Mouse (Mus musculus) MEL-GATA-1-ER (cell line): Measurements from ENCODE around the gene Tnfrsf9.

Source experiments
- DNase-seq: peaks from one replicate; pipeline ENCODE4 v3.0.0-alpha.2; 2012; ENCODE audit warnings: low read depth; ENCODE audit errors: extremely low read depth

Gene Tnfrsf9

DNA sequence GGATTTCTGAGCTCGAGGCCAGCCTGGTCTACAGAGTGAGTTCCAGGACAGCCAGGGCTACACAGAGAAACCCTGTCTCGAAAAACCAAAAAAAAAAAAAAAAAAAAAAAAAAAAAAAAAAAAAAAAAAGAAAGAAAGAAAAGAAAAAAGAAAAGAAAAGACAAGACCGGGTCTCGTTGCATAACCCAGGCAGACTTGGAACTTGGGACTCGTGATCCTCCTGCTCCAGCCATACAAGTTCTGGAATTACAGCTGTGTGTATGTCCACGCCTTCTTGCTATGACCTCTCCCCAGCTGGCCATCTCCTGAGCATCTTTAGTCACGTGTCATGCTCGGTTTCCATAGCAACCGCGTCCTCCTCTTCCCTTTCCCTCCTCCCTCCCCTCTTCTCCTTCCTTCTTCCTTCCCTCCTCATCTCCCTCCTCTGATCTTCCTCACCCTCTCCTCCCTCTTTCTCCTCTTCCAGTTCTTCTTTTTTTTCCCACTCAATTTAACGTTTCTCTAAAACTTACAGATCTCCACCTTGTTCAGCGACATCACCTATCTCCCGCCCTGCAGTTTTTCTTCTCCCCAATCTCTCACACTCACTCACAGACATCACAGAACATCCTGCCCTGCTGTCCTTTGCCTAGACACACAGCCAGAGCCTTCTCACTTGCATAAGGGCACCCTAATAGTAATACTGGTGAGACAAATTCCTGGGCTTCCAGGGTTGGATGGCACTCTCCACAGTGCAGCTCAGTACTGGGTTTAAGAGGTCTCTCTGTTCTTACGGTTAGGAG, 12.8 kb downstream of the Tnfrsf9 start:
- no peak for DNase-seq

DNA sequence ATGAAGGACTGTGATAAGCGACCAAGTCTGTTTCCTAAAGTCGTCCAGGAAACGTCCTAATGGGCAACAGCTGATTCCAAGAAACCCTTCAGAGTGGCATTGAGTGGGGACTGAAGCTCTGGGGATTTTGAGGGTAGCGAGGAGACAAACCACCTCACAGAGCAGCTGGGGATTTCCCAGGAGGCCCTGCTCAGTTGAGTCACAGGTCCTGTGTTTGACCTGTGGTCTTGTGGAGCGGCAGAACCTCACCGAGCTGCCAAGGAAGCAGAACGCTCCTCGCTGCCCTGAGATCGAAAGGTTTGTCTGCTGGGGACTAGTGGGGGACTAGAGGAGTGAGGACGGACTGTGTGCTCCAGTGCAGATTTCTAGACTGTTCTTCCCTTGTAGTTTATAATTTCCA, 13.4 kb downstream of the Tnfrsf9 start:
- DNase-seq, result no peak

DNA sequence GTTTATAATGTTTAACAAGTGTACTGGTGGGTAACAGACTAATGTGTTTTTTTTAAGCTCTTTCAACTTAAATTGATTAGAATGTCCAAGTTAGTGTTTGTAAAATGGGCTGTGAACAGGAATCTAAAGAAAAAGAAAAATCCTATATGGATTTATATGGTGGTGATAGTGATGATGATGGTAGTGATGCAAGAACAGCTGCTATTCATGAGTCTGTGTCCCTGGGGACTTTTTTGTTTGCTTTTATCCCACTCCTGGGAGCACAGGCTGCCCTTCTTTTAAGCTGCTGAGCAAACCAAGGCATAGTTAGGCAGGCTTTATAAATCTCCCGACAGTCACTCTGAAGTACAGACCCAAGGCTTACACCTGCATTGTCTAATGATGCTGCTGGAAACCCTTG, 19.1 kb downstream of the Tnfrsf9 start:
- DNase-seq, result no peak

DNA sequence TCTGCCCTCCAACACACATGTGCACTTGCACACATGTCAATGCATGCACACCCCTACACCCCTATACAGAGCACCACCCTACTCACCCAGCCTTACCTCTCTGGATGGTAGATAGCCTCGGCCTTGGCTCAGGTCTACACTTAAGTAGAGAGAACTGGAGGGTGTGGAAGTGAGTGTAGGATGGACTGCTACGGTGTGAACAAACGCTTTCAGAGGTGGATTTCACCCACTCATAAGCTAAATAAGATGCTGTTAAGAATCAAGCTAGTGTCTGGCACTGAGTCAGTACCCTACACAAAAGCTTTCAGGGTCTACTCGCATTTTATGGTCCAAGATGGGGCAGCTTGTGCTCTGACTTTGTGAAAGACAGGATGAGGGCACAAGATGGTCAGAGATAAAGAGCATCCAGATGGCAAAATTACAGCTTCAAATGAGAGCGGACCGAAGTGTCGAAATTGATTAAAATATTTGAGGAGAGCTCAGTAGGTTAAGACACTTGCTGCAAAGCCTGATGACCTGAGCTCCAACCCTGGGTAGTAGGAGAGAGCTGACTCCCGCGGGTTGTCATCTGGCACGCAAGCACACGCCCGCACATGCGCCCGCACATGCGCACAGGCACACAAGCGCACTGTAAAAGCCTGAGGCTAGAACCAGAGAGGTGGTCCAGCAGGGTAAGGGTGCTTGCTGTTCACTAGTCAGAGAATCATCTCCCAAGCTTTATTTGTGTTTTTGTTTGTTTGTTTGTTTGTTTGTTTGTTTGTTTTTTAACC, 23.1 kb downstream of the Tnfrsf9 start:
- no peak for DNase-seq

DNA sequence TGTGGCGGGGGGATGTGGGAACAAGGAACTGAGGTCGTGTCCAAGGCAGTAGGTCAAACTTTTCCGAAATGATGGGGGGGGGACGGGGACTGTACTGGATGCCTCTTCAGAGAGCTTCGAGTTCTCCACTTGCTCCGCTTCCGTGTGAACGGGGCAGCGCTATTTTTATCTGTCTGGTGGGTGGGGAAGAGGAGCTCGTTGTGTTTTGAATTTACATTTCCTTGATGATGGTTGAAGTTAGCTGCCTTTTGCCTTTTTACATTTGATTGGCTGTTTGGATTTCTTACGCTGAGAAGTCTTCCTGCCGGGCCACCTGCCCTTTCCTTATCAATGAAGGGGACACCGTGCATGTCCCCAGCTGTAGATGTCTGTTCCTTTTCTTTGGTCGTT, 23.7 kb downstream of the Tnfrsf9 start:
- DNase-seq, result no peak

DNA sequence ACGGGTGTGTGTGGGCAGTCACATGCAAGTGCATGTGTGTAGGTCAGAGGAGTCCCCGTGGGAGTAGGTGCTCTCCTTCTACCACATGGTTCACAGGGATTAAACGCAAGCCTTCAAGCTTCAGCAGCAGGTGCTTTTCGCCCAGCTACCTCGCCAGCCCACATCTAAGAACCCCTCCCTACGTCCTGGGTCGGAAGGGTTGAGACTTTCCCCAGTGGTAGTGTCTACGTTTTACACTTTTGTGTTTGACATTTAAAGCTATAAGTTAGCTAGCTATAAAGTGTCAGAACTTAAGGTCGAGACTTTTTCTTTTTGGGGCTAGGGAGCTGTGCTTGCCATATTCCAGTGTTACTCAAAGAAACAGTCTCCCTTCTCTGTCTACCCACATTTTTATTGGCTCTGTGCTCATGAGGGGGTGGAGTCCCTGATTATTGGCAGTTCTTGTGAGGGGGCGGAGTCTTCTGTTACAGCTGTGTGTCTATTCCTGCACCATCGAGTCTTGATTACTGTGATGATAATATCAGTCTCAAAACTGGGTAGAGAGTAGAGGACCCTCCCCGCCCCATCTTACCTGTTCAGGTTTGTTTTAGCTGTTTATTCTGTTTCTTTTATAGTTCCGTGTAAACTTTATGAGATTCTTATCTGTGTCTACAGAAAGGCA, 25.8 kb downstream of the Tnfrsf9 start:
- no peak for DNase-seq

DNA sequence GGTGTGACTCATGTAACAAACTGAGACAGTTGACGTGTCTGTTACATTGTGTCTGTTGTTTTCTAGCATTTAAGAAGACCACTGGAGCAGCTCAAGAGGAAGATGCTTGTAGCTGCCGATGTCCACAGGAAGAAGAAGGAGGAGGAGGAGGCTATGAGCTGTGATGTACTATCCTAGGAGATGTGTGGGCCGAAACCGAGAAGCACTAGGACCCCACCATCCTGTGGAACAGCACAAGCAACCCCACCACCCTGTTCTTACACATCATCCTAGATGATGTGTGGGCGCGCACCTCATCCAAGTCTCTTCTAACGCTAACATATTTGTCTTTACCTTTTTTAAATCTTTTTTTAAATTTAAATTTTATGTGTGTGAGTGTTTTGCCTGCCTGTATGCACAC, 30.3 kb downstream of the Tnfrsf9 start:
- no peak for DNase-seq

DNA sequence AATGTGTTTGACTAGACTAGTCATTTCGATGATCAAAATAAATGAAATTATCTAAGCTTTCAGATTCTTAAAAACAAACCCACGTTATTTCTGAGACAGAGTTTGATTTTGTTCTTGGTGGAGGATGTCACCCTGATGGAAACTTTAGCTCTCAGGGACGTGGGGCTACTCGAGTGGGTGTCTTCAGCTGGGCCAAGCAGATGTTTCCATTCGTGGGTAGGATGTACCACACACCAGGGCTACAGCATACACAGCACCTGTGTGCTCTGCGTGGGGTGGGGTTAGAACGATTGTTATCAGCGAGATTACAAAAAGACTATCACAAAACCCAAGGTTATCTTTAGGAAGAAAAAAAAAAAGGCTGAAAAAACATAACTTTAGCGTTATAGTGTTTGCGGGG, 36.6 kb downstream of the Tnfrsf9 start:
- no peak for DNase-seq

DNA sequence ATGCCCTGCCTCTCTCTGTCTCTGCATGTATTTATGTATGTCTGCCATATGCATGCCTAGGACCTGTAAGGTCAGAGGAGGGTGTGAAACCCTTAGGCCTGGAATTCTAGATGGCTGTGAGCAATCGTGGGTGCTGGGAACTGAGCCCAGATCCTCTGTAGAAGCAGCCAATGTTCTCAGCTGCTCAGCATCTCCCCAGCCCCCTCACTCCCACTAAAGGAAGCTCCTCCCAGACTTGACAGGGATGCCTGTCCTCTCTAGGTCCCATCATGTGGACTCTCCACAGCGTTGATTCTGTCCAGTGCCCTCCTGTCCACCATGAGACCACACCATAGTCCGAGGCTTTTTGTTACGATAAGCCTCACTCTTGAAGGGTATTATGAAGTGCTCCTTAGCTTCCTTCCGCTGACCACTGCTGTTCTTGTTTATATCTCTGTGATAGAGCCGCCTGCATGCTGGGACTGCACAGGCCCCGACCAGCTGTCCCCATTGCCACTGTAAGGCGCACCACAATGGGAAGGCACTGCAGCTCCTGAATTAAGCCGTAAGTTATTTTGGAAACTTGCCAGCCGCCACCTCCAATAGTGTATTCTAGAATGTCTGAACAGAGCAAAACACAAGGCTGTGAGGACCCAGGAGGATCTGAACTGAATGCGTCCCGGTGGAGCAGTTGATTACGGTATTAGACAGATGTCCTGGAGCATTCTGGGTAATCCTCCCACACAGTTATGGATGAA, 42.2 kb downstream of the Tnfrsf9 start:
- DNase-seq, result no peak

DNA sequence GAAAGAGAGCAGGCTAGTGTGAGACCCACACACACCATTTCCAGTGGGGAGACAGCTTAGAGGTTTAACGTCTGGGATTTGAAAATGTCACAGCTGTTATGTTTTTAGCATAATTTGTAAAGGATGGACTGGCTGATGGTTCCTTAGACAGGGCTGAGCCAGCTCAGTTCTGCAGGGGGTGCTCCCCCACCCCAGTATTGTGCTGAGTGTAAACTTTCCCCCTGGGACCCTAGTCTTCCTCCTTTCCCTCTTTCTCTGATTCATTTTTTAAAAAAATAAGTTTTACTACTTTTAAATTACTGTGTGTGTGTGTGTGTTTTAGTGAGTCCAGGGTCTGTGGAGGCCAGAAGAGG, 42.7 kb downstream of the Tnfrsf9 start:
- no peak for DNase-seq

DNA sequence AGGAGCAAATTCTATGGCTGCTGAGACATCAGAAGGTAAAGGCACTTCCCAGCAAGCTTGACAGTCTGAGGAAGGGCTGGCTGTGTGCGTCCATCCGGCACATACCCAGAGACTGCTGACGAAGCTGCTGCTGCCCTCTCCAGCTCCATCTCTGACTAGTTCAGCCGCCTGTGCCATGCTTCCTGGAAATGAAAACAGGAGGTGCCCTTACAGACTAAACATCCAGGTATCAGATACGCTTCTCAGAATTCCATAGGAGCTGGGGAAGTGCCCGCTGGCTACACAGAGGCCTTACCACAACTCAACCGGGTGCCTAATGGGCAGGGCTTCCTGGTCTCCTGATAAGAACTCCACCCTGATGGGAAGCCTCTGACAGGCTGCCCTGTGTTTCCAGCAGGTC, 44.2 kb downstream of the Tnfrsf9 start:
- DNase-seq, result no peak

DNA sequence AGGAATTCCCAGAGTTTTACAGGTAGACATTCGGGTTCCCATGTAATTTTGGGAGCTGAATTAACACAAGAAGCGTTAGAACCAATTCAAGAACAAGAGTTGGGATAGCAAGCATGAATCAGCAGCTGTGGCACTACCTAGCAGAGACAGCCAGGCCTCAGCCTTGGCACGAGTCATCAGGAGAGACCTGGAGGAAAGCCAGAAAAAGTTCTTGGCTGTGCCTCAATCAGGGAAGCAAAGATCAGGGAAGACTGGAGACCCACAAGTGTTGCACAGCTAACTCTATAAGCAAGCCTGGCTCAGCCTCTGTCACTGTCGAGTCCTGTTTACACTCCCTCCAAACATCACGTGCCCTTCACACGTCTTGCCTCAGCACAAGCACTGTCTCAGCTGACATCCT, 47.9 kb downstream of the Tnfrsf9 start:
- DNase-seq, result no peak

DNA sequence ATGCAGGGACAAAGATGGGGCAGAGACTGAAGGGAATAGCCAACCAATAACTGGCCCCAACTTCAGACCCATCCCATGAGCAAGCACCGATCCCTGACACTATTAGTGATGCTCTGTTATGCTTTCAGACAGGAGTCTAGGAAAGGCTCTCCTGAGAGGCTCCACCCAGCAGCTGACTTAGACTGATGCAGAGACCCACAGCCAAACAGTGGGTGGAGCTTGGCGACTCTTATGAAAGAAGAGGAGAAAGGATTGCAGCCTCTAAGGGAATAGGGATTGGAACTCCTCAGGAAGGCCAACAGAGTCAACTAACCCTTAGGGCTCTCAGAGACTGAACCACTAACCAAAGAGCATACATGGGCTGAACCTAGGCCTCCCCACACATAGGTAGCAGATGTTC, 49.3 kb downstream of the Tnfrsf9 start:
- no peak for DNase-seq

DNA sequence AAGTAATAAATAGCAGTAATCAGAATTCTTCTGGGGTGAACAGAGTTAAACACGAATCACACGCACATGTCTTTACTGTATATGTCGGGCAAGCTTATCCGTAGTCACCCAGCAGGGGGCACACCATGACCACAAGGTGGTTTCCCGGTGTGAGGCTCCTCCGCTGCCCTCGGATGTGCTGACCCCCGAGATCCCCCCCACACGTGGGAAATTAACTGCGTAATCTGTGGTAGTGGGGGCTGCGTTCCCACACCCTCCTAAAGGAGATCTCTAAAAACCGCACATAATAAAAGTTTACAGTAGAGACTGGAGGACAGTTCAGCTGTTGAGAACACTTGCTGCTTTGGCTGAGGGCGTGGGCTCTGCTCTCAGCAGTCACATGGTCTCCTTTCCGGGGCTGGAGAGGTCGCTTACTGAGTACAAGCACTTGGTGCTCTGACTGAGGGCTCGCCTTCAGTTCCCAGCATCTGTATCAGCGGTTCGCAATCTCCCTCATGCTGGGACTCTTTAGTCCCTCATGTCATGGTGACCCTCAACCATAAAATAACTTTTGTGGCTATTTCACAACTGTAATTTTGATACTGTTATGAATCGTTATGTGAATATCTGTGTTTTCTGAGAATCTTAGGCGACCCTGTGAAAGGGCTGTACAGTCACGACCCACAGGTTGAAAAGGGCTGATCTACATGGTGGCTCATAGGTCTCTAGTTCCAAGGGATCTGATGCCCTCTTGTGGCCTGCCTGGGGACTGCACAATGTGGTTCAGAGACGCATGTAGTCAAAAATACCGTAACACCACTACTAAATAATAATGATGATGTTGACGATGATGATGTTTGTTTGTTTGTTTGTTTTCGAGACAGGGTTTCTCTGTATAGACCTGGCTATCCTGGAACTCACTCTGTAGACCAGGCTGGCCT, 50.5 kb downstream of the Tnfrsf9 start:
- peak; percentile 77 for DNase-seq

DNA sequence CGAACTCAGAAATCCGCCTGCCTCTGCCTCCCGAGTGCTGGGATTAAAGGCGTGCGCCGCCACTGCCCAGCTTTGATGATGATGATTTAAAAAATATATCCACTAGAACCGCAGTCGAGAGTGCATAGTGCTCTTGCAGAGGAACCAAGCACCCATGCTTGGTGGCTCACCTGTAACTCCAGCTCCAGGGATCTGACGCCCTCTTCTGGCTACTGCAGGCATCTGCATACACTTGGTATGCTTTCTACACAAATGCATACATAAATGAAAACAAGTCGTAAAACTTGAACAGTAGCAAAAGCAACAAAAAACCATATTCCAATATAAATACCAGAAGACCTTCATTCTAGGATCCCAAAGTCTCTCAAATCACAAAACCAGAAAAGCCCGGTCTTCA, 51.2 kb downstream of the Tnfrsf9 start:
- DNase-seq, result peak; percentile 26

DNA sequence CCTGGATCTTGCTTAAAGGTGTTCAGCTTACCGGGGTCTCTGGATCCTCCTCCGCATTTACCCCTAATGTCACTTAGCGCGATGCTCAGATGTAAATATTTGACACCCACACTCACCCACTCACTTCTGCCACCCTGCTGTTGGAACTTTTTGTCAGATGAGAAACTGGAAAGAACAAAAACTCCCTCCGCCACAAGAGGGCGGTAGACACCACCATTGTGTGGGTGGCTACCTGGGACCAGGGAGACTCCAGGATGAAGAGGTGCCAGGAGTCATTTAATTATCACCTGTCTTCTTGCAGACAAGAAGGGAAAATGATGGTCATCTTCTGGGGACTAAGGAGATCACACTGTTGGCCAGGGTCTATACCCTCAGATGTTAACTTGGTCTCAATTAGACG, 52.2 kb downstream of the Tnfrsf9 start:
- DNase-seq, result peak; percentile 55

DNA sequence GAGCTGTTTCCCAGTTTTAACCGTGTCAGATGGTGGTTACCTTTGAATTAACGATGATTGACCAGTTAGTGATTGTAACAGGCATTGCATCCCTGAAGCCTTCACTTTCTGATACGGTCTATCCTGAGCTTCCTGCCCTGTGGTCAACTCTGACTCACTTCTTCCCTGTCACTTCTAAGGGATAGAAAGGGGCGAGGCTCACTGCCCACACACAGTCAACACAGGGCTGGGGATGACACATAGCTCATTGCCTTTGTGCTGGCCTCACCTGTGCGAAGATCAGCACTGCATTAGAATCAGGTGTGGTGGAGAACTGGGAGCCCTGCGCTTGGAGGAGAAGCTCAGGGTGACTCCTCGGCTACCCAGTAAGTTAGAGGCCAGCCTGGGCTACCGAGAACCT, 54.6 kb downstream of the Tnfrsf9 start:
- no peak for DNase-seq

DNA sequence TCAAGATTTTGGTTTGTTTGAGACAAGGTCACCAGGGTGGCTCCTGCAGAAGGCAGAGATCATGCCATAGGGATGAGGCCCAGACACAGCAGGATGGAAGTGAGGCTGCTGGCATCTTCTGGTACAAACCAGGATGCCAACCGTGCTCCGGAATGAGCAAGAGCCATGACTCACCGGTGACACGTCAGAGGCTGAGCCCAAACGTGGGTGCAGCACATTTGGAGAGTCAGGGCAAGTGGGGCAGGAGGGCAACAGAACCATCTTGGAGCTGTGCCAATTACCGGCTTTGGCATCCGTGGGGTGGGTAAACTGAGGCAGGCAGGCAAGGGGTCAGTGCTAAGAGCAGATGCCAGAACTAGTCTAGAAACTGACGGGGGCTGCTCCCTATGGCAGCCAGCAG, 58.9 kb downstream of the Tnfrsf9 start:
- DNase-seq, result no peak

DNA sequence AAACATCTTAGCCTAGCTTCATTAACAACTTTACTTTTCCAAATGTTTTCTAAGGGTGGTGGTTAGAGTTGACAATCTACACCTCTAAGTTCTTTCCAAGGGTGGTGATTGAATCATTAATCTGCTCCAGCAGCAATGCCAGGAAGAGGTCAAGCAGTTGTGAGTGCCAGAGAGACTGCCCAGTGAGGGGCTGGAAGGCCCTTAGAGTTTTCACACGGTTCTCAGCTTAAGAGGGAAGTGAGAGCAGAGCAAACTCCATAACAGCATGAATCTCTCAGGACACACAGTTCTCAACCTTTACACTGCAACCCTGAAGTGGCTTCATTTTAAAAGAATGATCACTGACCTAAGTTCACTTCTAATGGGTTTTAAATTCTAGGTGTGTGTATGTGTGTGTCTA, 60.8 kb downstream of the Tnfrsf9 start:
- DNase-seq, result no peak

DNA sequence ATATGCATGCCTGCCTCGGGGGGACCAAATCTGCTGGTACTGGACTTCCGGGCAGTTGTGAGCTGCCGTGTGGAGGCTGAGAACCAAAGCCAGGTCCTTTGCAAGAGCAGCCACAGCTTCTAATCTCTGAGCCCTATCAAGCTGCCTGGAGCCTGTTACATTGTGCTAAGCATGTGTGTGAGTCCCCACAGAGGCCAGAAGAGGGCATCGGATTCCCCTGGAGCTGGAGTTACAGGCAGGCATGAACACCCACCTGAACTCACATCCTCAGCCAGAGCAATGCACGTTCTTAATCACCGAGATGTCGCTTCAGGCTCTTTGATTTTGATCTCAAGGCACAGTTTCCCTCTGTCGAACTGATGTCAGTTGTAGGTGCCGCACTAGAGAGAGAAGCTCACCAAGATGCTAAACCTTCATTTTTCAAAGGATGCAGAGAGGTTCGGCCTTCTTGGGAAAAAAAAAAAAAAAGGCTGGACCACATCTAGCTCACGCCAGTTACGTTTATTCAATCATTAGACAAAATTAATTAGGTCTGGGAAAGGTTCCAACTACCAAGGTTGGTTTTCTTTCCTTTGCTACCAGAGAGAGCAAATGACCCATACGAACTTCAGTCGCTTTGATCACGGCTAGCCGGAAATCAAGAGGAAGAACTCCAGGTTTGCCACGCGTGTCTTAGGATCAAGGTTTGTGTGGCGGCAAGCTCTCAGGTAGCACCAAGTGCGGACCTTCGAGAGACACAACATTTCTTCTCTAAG, 64.0 kb downstream of the Tnfrsf9 start:
- no peak for DNase-seq
